Mouse (Mus musculus) limb, embryonic 14.5 days (tissue): ENCODE measurements around the gene Timm10. TPM values are rescaled to one million over a fixed set of nuclear protein-coding genes. Genes with fewer than 3 reads are reported as not detected.

Source experiments
- ATAC-seq: fragments of 200-750 bp; cut with Nextera tagmentation; 2 replicates; pipeline ENCODE4 v1.8.0; 2017; ENCODE audit warnings: low read depth, moderate number of reproducible peaks, moderate TSS enrichment; ENCODE audit not compliant: low FRiP score
- DNase-seq: peaks from one replicate; pipeline ENCODE4 v3.0.0-alpha.2; 2015; ENCODE audit warnings: low spot score
- H3K27ac ChIP-seq: fragments of 300-500 bp; sonication (generic); replicated peaks from 2 replicates; pipeline ENCODE4 v1.5.1; 2014; ENCODE audit warnings: low read depth, mild to moderate bottlenecking, low read length, moderate library complexity, mixed read lengths
- H3K27me3 ChIP-seq: fragments of 300-500 bp; sonication (generic); 2 replicates; pipeline ENCODE4 v1.6.1; 2014; ENCODE audit warnings: low read length, mixed read lengths; ENCODE audit not compliant: control insufficient read depth, insufficient read depth
- H3K36me3 ChIP-seq: fragments of 300-500 bp; sonication (generic); 2 replicates; pipeline ENCODE4 v1.6.1; 2014; ENCODE audit warnings: mild to moderate bottlenecking, low read length, moderate library complexity, mixed read lengths; ENCODE audit not compliant: control insufficient read depth, insufficient read depth
- H3K4me1 ChIP-seq: fragments of 300-500 bp; sonication (generic); 2 replicates; pipeline ENCODE4 v1.6.1; 2014; ENCODE audit warnings: antibody characterized with exemption, low read length, mixed read lengths; ENCODE audit not compliant: control insufficient read depth, insufficient read depth
- H3K4me2 ChIP-seq: fragments of 300-500 bp; sonication (generic); replicated peaks from 2 replicates; pipeline ENCODE4 v1.6.1; 2014; ENCODE audit warnings: low read depth, mild to moderate bottlenecking, low read length, moderate library complexity; ENCODE audit not compliant: severe bottlenecking
- H3K4me3 ChIP-seq: fragments of 300-500 bp; sonication (generic); replicated peaks from 2 replicates; pipeline ENCODE4 v1.5.1; 2014; ENCODE audit warnings: low read length
- H3K9ac ChIP-seq: fragments of 300-500 bp; sonication (generic); 2 replicates; pipeline ENCODE4 v1.6.1; 2014; ENCODE audit warnings: mild to moderate bottlenecking, low read depth, low read length, moderate library complexity; ENCODE audit not compliant: severe bottlenecking
- H3K9me3 ChIP-seq: fragments of 300-500 bp; sonication (generic); 2 replicates; pipeline ENCODE4 v1.6.1; 2016; ENCODE audit warnings: low read length; ENCODE audit not compliant: control insufficient read depth
- POLR2A ChIP-seq: fragments of 200-500 bp; IDR thresholded peaks from 2 replicates; pipeline ENCODE4 v1.8.0; 2012; ENCODE audit warnings: inconsistent platforms, mild to moderate bottlenecking, moderate library complexity, borderline replicate concordance; ENCODE audit not compliant: insufficient read depth, insufficient read length; ENCODE audit errors: extremely low read depth
- WGBS: fragments of 180-500 bp; shearing (Covaris S2); extraction: QIAGEN DNeasy Blood & Tissue Kit; methylation state at CpG from one replicate; pipeline ENCODE4 v1.1.7; 2014; 5-methylcytosine and 5-hydroxymethylcytosine counted together
- polyA plus RNA-seq, 2 experiments: library from polyadenylated mRNA; depleted of rRNA in 1 of 2; stranded (reverse) in 1 of 2; unstranded in 1 of 2; fragments of >200 nt; fragmentation: Nextera tagmentation in 1 of 2; extraction: Ambion mirVana in 1 of 2; gene quantifications; 2 replicates each; pipeline versions ENCODE4 v1.2.1 to v1.2.3; 2012 to 2014

The Timm10 gene
- polyA plus RNA-seq, 2 experiments, result 58.4 to 59.7 TPM

DNA sequence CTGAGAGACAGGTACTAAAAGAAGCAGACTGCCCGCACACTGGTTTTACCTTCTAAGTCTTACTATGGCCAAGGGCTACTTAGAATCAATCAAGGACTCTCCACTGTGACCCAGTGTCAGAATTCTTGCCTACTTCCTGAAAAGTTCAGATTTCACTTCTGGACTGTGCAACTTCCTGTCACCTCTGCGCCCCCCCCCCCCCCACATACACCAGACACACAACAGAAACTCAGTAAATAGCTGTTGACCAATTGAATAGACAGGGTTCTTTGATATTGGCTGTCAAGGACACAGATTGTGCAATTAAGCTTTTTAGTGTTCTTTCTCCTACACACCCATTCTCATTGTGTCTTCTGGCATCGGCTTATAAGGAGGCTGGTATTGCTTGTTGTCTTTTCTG lies 38.5 kb upstream of the Timm10 start:
- DNase-seq (no peak), ATAC-seq (no peak)
- Histone ChIP-seq H3K4me3 (no peak overlapping the region), H3K9me3 (no peaks in the 10 kb centered on the region), H3K27me3 (no peaks in the 10 kb centered on the region), H3K27ac (no peak overlapping the region), H3K9ac (no peak overlapping the region), H3K4me2 (no peak overlapping the region), H3K4me1 (no peaks in the 10 kb centered on the region), H3K36me3 (no peaks in the 10 kb centered on the region)
- no peak for TF ChIP-seq POLR2A
- WGBS, result 78% methylated on average over 3 of the region's 3 CpGs

DNA sequence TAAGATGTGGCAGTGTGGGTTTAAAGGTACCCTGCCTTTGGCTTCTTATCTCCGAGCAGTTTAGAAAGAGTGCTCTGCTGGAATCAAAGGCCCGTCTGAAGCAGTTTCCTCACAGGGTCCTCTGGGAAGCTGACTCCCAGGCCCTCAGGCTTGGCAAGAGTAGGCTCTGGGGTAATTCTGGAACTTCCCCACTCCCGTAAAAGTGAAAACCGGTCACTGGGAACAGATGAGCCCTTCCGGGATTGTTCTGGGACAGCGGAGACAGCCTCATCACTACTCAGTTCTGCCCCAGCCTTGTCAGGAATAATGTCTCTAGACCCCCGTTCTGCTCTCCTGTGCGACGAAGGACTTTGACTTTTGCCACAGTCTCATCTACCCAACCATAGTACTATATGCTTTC lies 36.4 kb upstream of the Timm10 start:
- H3K27me3 ChIP-seq, result no peaks in the 10 kb centered on the region
- ATAC-seq, result no peak
- no peak for TF ChIP-seq POLR2A

DNA sequence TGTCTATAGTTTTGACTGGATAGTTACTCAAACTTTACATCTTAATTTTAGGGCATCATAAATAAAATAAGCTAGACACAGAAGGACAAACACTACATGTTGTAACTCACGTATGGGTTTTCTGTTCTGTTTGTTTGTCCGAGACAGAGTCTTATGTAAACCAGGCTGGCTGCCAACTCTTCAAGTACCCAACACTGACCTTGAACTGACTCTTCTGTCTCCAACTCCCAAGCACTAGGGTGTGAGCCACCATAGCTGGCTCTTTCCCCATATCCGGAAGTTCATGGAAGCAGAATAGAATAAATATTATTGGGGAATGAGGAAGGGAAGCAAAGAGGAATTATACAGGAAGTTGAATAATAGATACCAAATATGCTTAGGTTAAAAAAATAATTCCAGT lies 34.3 kb upstream of the Timm10 start:
- Histone ChIP-seq H3K9me3 (no peaks in the 10 kb centered on the region), H3K9ac (no peak overlapping the region), H3K27me3 (no peaks in the 10 kb centered on the region), H3K4me3 (no peak overlapping the region), H3K27ac (no peak overlapping the region), H3K36me3 (no peaks in the 10 kb centered on the region), H3K4me2 (no peak overlapping the region), H3K4me1 (no peaks in the 10 kb centered on the region)
- no peak for ATAC-seq
- no peak for DNase-seq
- no peak for TF ChIP-seq POLR2A
- 82% methylated on average over 3 of the region's 3 CpGs for WGBS

More for the DNA sequence above, 36.4 kb upstream of the Timm10 start:
- H3K36me3 ChIP-seq, result no peaks in the 10 kb centered on the region
- WGBS, result 45% methylated on average over 9 of the region's 9 CpGs
- H3K4me2 ChIP-seq, result no peak overlapping the region
- no peaks in the 10 kb centered on the region for H3K9me3 ChIP-seq
- no peak overlapping the region for H3K9ac ChIP-seq
- no peak for DNase-seq
- no peaks in the 10 kb centered on the region for H3K4me1 ChIP-seq
- H3K27ac ChIP-seq, result no peak overlapping the region
- H3K4me3 ChIP-seq, result no peak overlapping the region

DNA sequence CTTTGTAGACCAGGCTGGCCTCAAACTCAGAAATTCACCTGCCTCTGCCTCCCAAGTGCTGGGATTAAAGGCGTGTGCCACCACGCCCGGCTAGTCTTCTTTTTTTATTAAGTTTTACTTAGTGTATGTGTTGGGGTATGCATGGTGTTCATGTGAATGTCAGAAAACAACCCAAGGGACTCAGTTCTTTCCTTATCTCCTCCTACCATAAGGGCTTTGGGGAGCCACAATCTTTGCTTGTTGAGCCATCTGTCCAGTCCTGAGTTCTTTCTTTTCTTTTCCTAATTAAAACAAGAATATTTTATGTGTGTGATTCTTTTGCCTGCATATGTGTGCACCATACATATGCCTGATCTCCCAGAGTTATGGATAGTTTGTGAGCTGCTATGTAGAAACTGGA lies 33.6 kb upstream of the Timm10 start:
- Histone ChIP-seq H3K9ac (no peak overlapping the region), H3K36me3 (no peaks in the 10 kb centered on the region), H3K27me3 (no peaks in the 10 kb centered on the region), H3K27ac (no peak overlapping the region), H3K4me2 (no peak overlapping the region), H3K9me3 (no peaks in the 10 kb centered on the region), H3K4me3 (no peak overlapping the region), H3K4me1 (no peaks in the 10 kb centered on the region)
- no peak for TF ChIP-seq POLR2A
- DNase-seq (no peak), ATAC-seq (no peak)
- 92% methylated on average over 3 of the region's 3 CpGs for WGBS

DNA sequence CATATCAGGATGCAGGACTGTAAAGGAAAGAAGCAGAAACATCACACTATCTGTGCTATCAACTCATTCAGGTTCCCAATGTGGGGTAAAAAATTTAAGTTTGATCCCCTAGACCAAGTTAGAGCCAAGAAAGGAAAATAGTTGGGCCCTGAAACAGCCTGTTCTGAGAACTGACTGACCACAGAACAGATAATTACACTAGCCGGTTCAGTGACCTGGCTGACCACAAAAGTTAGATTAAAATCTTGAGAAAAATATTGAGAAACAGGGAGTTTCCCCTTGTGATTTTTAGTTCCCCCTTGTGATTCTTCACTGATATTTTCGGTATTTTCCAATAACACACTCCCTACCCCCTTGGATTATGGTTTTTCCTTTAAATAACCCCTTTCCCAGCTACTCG lies 32.9 kb upstream of the Timm10 start:
- DNase-seq (no peak), ATAC-seq (no peak)
- TF ChIP-seq POLR2A, result no peak
- Histone ChIP-seq H3K4me2 (no peak overlapping the region), H3K27ac (no peak overlapping the region), H3K4me1 (no peaks in the 10 kb centered on the region), H3K9ac (no peak overlapping the region), H3K4me3 (no peak overlapping the region), H3K36me3 (no peaks in the 10 kb centered on the region), H3K9me3 (no peaks in the 10 kb centered on the region), H3K27me3 (no peaks in the 10 kb centered on the region)
- 76% methylated on average over 3 of the region's 3 CpGs for WGBS
